Mouse (Mus musculus) gastrocnemius, adult 8-10 months (tissue): Measurements from ENCODE around the gene Kif17. TPM values are rescaled to one million over a fixed set of nuclear protein-coding genes. Genes with fewer than 3 reads are reported as not detected.

Experiments used
- DNase-seq, 2 experiments: peaks; one replicate each; pipeline ENCODE4 v3.0.0; 2022; ENCODE audit warnings: low spot score in 2 of 2
- total RNA-seq, 4 experiments: library from RNA; stranded (reverse); gene quantifications; 2 replicates each; pipeline ENCODE4 v1.2.4; 2022

Kif17 gene
- total RNA-seq, 4 experiments from 2014 or later = 0.17 TPM; not detected in 3

DNA sequence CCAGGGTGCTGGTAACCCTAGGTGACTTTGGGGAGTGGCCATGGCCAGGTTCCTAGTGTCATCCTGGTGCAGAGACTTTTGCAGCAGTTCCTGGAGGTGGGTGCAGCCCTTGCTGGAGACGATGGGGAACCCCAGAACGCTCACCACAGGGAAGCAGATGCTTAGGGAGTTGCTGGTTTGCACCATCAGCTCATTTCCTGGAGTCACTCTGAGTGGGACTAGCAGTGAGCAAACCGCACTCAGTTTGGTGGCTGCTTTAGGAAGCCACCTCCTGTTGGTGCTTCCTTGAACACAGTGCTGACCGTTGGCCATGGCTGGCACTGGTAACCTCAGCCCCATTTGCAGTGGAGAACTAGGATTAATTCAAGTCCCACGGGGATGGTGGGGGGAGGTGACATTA, 9.2 kb downstream of the Kif17 start:
- no peak for DNase-seq

DNA sequence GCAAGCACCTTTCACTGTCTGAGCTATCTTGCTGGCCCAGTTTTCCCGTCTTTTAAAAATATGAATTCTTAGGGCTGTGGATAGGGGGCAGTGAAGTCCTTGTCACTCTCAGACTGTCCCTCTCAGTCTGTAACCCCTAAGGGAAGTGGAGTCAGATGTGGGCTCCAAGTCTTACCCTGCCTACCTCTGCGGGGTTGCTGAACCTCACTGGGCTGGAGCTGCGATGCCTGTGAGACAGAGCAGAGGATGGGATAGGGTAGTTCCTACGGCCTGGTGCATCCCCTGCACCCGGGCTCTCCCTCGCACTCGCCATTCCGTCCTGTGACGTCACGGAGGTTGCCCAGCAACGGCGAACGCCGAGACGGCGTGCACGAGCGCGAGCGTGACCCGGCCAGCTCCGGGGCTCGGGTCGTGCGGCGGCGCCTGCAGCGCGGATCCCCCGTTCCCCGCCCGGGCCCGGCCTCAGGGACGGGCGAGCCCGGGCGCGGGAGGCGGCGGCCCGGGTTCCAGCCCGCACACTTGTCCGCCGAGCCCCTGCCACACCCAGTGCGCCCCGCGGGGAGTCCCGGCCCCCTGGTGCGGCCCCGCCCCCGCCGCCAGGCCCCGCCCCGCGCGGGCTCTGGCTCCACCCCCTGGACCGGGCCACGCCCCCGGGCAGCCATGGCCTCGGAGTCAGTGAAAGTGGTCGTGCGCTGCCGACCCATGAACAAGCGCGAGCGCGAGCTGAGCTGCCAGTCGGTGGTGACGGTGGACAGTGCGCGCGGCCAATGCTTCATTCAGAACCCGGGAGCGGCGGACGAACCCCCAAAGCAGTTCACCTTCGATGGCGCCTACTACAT, 11.8 kb downstream of the Kif17 start:
- DNase-seq = peak; percentile 57 to 63

DNA sequence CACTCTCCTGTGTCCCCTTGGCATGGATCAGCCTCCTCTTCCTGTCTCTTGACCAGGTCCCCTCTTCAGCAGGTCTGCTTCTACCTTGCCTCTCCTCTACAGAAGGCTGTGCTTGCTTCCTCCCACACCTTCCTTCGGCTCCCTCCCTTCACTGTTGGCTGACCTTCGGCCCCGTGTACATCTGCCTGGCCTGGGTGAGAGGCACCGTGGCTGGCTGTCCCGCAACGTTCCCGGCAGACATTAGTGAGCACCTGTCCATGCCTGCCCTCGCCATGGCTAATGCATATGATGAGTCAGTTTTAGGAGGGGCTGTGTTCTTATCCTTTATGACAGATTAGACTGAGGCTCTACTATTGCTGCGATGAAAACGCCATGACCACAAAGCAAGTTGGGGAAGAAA, 17.6 kb downstream of the Kif17 start:
- no peak for DNase-seq

DNA sequence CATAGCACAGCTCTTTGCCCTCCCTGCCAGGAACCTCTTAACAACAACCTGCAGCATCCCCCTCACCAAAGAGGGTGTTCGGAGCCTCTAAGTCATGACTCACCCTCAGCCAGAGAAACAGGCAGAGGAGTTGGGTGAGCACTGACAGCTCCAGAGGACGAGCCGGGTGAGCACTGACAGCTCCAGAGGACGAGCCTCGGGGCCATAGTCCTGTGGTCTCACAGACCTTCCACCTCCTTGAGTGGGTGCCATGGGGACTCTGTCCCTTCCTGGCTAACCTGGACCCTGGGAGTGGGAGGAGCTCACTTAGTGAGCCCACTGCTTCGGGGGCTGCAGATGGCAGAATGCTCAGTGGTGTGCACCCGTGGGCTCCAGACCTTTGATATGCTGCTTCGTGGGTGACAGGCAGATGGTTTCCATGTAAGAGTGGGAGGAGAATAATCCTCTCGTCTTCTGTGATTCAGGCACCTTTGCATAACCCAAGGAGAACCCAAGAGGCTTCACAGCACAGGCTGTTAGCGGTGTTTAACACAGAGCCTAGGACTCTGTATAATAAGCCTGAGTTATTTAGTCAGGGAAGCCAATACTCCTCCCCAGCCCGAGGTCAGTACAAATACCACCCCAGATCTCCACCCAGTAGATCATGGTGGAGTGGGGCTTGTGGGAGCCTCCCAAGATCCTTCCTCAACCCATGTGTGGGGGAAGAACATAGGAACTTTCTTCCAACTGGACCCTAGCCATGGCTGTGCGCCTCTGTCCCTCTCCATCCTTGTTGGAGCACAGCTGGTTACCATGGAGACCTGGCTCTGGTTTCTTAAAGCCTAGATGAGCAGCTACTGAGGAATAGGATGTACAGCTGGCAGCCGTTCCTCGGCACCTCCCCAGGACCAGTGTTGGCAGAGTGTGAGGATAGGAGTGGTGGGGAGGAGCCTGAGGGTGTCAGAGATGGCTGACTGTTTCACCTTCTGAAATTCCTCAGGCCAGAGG, 22.1 kb downstream of the Kif17 start:
- no peak for DNase-seq

DNA sequence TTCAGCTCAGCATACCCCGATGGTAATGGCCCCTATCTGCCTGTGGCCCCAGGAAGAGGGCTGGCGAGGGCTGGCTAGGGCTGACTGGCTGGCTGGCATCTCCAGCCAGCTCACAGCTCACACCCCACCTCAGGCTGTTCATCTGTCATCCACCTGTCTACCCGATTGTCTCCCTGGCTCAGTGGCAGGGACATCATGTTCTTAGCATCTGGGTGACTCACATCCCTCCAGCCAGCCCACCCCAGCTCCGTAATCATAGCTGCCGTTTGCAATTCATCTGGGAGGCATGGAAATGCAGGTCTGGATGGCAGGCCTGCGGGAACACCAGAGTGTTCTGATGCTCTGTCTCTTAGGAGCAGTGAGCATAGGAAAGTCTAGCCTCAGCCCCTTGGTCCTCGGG, 28.1 kb downstream of the Kif17 start:
- DNase-seq = no peak

DNA sequence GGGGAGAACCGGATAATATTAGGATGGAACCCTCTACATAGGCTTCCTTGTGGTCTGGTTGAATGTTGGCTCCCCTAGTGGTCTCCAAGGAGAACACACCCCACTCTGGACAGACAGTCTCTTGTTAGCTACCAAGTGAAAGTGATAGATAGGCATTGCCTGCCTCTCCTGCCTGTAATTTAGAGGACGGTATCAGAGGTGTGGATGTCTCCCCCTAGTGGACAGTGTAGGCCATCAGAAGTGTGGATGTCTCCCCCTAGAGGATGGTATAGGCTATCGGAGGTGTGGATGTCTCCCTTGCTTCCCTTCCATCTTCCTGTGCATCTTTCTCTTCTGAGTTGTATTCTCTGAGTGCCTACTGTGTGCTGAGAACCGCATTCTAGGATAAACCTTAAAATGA, 32.6 kb downstream of the Kif17 start:
- peak; percentile 23 to 37 for DNase-seq

DNA sequence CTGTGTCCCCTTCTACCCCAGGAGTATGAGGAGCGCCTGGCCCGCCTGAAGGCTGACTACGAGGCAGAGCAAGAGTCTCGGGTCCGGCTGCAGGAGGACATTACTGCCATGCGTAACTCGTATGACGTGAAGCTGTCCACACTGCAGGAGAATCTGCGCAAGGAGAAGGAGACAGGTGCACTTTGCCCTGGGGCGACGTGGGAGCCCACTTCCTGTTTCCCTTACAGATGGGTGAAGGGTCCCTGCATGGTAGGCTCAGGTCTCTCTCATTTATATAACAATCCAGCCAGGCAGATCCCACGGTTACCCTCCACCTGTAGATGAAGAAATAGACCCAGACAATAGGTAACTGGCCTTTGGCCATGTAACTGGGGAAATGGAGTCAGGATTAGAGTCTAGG, 36.2 kb downstream of the Kif17 start:
- no peak for DNase-seq

DNA sequence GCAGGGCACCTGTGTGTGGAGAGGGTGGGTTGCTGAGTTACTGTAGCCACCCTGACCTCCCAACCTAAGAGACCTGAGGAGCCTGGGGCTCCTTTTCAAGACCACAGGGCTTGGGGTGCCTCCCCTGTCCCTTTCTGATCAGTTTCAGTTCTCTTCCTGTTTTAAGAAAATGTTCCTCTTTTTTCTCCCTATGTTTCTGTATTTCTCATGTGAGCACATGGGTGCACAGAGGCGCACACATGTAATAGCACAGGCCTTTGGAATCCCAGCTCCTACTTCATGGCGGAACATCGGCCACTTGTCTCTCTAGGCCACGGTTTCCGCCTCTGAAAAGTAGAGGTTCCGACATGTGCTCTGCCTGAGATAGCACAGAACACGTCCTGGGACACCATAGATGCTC, 38.5 kb downstream of the Kif17 start:
- no peak for DNase-seq

DNA sequence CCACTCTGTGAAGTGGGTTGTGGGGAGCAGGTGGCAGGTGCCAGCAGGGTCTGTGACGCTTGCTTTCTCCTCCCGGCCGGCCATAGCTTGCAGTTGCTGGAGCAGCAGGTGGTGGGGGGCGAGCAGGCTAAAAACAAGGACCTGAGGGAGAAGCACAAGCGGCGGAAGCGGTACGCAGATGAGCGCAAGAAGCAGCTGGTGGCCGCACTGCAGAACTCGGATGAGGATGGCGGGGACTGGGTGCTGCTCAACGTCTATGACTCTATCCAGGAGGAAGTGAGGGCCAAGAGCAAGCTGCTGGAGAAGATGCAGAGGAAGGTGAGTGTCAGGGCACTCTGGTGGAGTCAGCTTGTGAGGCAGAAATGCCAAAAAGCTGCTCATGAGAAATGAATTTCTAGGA, 41.8 kb downstream of the Kif17 start:
- no peak for DNase-seq

DNA sequence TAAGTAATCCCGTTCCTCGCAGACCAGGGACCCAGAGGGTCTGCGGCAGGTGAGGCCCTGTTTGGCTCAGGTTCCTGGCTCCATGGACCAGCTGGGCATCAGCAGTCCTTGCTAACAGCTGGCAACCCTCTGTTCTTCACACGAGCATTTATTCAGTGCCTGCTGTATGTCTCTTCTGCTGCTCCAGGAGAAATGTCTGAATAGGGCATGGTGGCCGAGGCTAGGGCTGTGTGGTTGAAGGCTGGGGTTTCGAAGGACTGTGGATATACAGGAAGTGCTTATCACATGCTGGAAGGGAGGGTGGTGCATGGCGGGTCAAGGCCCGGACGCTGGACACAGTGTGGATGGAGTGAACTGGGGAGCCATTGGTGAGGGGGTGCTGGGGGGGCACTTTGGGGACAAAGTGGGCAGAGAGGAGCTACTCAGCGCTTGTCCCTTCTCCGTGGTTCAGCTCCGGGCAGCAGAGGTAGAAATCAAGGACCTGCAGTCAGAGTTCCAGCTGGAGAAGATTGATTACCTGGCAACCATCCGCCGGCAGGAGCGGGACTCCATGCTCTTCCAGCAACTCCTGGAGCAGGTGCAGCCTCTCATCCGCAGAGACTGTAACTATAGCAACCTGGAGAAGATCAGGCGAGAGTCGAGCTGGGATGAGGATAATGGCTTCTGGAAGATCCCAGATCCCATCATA, 43.2 kb downstream of the Kif17 start:
- DNase-seq = no peak

DNA sequence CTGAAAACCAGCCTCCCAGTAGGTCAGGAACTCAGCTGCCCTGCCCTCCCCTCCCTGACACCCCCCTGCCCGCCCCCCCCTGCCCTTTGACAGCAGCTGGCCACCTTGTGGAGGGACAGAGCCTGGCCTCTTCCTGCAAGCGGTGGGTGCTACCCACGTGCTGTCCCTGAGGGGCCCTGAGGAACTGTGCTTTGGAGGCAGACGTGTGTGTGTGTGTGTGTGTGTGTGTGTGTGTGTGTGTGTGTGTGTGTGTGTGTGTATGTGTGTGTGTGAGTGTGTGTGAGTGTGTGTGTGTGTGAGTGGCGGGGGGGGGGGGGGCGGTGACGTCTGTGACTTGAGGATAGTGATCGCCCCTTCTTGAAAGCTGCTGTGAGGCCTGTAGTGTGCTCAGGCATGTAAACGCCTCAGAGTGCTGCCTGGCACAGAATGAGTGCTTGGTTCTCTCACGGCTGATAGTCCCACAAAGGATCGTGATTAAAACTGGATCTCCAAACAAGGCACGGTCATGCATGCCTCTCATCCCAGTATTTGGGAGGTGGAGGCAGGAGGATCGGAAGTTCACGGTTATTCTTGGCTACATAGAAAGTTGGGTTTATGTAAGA, 43.8 kb downstream of the Kif17 start:
- DNase-seq = no peak

DNA sequence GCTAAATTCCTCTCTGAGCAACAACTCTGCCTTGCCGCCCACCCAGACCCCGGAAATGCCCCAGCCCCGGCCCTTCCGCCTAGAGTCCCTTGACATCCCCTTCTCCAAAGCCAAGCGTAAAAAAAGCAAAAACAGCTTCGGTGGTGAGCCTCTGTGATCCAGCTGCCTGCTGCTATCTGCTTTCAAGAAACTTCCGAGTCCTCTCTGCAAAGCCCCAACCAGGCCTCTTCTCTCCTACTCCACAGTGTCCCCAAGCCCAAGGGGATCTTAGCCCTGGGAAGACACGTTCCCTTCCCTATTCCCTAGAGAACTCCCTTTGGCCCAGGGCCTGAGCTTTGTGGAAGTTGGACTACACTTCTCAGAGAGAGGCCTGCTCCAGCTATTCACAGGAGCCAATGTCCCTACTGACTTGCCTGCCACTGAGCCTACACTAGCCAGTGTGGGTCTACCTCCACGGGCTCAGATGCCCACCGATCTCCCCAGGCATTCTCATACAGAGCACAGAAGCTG, 51.1 kb downstream of the Kif17 start:
- no peak for DNase-seq

DNA sequence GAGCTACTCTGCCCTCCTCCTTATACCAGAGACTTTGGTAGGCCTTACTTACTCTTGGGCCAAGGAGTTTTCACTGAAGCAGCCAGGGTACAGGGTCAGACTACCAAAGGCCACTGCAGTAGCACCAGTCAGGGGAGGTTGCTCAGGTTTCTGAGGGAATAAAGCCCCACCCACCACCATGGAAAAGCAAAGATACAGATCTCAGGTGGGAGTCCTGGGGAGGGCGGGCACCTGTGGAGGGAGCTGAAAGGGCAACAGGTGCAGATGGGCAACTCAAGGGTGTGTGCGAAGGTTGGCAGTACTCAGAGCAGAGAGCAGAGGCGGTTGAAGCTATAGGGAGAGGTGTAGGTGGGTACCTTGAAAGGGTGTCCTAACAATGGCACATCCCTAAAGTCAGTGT, 52.8 kb downstream of the Kif17 start:
- DNase-seq = no peak

DNA sequence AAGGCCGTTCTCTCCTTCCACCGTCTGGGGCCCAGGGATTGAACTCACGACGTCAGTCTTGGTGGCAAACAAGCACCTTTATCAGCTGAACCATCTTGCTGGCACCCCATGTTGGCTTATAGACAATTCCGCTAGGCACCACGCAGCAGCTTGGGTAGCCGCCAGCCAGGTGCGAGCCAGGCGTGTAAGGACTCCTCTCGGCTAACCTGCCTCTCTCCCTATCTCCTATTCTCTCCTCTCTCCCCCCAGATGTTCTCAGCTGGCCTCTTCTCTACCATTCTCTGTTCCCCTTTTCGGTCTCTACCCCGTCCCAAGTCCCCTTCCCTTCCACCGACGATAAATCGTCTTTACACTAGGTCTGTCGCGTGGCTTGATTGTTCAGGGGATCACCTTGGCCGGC, 53.5 kb downstream of the Kif17 start:
- no peak for DNase-seq

DNA sequence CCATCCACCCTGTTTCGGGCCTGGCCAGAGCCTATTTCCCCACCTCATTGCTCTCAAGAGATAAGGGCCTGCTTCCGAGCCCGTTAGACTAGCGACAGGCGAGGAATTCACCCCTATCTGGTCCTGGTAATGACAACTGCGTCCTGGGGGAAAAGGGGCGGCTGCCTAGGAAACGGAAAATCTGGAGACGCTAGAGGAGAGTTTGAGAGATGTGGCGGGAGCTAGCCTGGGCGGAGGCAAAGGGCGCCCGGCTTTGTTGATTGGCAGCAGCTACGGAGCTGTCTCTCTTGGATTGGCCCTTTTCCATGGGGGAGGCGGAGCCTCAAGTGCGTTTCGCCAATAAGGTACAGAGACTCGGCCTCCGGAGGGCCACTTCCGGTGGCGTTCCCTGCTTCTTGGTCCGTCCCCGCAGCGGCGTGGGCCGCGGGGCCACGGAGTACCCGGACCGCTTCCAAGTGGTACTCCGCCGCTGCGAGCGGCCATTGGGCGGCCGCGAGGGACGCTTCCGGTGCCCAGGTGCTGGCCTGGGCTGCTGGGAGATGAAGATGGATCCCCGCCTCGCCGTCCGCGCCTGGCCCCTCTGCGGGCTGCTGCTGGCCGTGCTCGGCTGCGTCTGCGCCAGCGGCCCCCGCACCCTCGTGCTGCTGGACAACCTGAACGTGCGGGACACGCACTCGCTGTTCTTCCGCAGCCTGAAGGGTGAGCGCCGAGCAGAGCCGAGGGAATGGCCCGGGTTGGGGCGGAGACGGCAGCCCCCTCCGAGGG, 54.3 kb downstream of the Kif17 start, which contains the start of gene Ddost:
Gene Ddost, plus strand, starts transcription at position 391 of the 765 bp plus-strand sequence.
- DNase-seq = peak; percentile 96 to 98

DNA sequence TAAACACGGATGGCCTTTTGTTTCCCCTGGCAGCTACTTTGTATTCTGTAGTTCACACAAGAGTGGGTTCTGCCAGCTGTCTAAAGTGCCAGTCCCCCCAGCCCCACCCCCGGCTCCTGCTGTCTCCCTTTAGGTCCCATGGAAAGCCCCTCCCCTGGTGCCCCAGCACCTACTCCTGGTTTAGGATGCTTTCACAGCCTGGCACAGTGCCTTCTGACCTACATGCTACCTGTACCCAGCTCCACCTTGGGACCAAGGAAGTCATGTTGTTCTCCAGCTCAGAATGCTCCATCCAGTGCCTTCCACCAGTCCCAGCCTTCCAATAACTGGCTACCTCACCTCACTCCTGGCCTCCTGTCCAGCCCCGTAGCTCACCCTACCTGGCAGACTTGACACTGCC, 56.8 kb downstream of the Kif17 start:
- DNase-seq = no peak

DNA sequence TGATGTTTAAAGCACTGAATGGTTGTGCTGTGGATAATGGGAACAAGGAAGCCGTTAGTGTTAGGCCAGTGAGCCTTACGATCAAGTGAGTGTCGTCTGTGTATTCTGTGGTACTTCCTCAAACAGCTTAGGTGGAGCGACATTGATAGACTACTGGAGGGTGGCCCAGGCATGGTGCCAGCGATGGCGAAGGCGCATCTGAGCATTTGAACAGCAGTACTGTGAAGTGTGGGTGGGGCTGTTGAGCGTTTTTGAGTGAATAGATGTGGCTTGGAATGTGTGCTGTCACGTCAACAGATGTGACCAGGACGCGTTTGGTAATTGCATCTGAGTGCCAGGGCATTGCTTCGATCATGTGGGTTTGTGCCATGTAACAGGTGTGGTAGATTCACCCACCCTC, 57.5 kb downstream of the Kif17 start:
- DNase-seq = no peak

DNA sequence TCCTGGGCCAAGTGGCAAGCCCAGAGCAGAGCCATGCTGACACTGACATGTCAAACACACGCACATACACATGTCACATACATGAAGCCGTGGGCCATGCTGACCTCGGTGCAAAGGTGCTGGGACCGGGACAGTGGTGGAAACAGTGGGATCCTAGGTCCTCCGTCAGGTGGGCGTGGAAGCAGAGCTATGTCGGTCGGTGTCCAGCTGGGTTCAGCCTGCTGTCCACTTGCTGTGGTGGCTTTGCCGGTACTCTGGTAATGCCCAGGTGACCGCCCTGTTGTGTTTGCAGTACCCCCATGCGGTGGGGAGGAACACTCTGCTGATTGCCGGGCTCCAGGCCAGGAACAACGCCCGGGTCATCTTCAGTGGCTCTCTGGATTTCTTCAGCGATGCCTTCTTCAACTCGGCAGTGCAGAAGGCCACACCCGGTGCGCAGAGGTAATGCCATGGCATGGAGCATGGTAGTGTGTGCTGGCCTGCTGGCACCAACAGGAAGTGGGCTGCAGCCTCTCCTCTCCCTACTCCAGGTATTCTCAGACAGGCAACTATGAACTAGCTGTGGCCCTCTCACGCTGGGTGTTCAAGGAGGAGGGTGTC, 60.2 kb downstream of the Kif17 start:
- DNase-seq = no peak

DNA sequence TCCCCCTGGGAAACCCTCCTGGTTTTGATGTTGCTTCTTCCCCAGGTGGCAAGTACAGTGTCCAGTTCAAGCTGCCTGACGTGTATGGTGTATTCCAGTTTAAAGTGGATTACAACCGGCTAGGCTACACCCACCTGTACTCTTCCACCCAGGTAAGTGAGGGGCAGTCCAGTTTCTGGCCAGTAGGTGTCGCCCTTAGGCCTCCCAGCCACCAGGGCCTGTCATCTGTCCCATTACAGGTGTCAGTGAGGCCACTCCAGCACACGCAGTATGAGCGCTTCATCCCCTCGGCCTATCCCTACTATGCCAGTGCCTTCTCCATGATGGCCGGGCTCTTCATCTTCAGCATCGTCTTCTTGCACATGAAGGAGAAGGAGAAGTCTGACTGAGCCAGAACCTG, 61.4 kb downstream of the Kif17 start:
- DNase-seq = no peak

DNA sequence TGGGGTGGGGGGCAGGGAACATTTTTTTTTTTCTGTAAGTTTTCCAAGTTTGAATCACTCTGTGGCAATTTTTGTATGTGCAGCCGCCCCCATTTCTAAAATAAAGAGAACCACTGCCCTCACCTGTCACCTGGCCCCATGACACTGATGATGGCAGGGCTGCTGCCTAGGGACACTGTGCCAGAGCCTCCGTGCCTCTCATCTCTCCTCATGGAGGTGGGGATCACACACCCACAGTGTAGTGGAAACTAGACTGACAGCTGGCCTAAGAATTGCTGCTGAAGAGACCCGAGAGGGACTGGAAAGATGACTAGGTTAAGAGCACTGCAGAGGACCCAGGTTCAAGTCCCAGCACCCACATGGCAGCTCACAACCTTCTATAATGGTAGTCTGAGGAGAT, 61.9 kb downstream of the Kif17 start:
- no peak for DNase-seq
